Mouse (Mus musculus) naive thymus-derived CD4-positive, alpha-beta T cell, adult 2 months (primary cell): ENCODE measurements around the gene Gm28308.

Source experiments
- DNase-seq: peaks from one replicate; pipeline ENCODE4 v3.0.0-alpha.2; 2011; ENCODE audit warnings: low read depth

Gene Gm28308

GRCm38 (mm10) chr6:52246916-52247315 lies 33.8 kb upstream of the Gm28308 start:
- DNase-seq = no peak

DNA sequence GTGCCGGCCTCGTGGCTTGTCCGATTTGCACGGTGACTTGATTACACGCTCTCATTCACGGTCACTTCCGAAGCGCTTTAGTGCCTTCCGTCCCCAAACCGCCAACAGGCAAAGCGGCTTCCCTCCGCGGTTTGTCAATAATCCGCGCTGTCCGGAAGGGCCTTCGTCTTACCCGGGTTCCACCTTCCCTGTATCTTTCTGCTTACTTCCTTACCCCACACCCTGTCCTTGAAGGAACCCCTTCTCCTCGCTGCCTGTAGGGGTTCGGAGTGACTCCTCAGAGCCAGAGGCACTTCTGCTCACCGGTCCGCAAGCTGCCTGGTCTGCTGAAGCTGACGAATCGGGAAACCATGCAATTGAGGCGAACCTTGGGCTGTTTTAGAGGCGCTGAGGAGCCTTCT lies 33.3 kb upstream of the Gm28308 start:
- DNase-seq = no peak

GRCm38 (mm10) chr6:52245757-52246142 lies 32.6 kb upstream of the Gm28308 start, which contains the start of gene Hoxa11:
TSS of gene Hoxa11 (minus strand) at chr6:52245810.
- no peak for DNase-seq

- no peak for DNase-seq
Measured at GRCm38 (mm10) chr6:52245040-52245756, 32.1 kb upstream of the Gm28308 start.

DNA sequence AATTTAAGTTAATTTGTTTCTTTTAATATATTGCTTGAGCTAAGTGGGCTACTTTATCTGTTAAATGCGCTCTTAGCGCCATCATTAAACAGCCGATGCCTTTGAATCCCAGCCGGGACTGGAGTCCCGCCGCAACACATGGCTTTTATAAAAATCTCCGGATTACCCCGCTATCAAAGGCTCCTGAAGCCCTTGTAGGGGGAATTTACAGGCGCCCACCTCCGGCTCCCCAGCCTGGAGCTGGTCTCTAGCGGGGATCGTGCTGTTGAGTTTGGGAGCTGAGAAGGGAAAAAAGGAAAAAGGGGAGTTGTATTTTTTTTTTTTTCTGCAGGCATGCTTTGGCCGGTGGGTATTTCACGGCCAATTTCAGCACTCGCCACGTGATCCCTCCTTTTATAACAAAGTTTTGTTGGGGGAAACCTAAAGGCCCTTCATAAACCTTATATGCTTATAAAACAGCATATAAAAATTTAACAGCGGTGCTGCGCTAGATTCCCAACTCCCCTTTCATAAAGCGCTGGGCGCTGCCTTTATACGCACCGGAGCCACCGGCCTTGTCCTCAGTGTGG lies 31.4 kb upstream of the Gm28308 start:
- no peak for DNase-seq

DNA sequence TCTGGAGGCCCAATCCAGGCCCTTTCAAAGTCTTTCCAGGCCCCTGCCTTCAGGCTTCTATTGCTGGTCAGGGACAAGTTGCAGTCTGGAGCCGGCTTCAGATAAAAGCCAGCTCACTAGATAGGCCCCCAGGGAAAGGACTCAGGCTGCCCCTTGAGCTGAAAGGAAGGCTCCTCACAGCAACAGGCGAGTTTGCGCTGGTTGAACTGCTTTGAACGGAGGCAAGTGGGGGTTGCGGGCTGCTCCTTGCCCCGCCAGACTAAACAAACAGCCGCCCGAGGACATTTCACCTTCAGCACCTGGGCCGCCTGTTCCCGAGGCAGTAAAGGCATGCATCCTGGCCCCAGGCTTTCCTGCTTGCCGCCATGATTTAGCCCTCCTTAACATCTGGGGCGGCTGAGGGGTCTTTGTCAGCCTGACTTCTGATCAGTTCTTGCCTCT lies 30.6 kb upstream of the Gm28308 start:
- no peak for DNase-seq

- no peak for DNase-seq
Measured at GRCm38 (mm10) chr6:52242801-52243332, 29.7 kb upstream of the Gm28308 start.

DNA sequence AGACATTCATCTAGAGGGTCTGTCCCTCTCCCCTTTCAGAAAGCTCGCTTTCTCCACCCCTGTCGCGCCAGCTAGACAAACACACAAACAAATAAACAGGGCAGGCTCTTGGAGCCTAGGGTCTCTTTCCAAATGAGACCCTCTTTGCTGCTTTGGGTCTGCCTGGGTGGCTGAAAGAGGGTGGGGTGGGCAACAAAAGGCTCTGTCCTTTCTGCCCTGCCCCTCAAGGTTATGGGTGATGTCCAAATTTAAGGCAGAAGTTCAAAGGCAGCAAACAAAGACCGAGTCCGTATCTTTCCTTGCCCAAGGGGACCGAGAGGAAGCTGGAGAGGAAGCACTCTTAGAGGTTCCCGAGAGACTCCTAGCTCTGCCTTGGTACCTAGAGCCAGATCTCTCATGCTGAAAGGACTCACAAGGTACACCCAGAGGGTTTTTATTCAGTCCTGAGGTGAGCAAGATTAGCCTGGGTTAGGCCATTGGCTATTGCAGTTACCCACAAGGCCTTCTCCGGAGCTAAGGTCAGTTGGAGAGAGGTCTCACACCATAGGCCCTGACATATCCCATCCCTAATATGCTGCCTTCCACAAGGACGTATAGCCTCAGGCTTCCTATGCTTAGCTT lies 28.0 kb upstream of the Gm28308 start:
- no peak for DNase-seq

- peak; percentile 89 for DNase-seq
Measured at GRCm38 (mm10) chr6:52240389-52241000, 27.4 kb upstream of the Gm28308 start, which contains the start of gene Hoxa10. TSS of gene Hoxa10 (minus strand) at chr6:52240854.

DNA sequence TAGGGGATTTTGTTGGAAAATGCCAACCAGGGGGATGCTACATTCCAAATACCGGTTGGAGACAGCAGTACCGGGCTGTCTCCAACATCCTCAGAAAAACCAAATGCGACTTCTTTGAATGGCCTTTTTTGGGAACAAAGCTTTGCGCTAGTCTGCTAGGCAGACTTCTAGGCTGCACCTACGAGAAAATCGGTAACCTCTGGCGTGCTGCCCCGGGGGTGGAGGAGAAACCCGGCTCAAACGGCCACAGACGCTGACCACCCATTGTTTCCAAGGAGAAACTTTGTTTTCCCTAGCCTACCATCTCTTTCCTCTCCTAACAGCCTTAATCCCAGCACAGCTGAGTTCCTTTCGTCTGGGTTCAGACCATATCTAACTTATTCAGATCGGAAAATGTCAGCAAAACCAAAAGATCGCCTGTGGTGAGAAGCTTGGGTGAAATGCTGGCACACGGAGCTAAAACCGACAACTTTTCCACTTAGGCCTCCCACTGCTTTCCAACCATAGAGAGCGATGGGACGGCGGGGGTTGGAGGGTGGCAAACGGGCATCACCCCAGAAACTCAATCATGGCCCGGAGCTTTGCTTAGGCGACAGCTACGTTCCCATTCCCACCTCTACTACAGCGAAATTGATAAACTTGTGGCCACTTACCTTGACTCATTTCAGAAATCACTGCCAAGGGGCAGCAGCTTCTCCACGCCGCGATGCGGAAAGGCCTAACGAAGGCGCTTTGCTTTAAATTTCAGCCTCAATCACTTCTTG lies 26.7 kb upstream of the Gm28308 start:
- DNase-seq = no peak

- no peak for DNase-seq
Measured at GRCm38 (mm10) chr6:52238976-52239375, 25.8 kb upstream of the Gm28308 start.

DNA sequence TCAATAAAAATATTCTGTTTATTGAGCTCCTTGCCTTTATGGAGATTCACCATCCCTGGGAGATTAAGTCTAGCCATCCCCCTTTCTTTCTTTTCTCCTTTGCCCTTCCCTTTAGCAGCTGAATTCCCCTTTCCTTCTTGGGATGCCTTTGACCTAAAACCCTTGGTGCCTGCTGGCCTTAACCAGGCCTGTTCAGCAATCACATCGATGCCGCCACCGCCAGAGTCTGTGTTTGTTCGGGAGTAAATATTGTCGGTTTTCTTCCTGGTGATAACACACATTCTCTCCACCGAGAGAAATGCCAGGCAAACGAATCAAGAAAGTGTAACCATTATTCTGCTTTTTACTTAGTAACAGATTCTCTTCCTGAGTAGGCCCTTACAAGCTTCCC lies 25.0 kb upstream of the Gm28308 start:
- no peak for DNase-seq

- no peak for DNase-seq
Measured at GRCm38 (mm10) chr6:52237346-52238154, 24.4 kb upstream of the Gm28308 start.

GRCm38 (mm10) chr6:52236806-52237205 lies 23.7 kb upstream of the Gm28308 start:
- DNase-seq = no peak

DNA sequence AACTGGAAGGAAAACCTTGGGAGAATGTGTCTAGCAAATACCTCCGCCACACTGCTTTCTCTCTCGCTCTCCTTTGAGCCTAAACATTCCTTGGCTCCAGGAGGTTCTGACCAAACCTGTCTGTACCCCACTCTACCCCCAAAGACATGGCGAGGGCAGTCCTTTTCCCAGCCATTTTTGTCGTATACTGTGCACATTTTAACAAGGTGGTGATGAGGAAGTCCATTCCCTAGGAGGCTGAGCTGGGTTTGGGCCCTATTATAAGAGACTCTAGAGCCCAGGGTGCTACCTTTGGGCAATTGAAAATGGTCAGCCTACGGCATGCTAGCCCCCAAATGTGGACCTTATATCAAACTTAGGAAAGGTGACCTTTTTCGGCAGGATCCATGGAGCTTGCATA lies 22.7 kb upstream of the Gm28308 start:
- DNase-seq = no peak

DNA sequence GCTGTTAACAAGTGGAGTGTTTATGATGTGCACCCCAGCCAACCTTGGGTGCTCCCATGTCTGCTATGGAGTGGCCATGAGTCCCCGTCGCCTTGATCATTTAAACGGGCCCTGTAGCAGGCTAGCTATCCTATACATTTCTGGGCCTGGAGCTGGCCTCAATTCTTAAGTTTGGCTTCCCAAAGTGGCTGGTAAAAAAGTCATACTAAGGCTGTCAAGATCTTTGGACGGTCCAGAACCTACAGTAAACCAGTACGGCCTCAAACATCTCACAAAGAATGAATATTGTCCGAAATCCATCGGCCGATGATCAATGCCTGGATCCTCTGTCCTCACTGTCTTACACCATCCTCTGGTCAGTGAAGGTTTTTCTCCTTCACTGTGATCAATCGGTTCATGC lies 22.1 kb upstream of the Gm28308 start:
- DNase-seq = no peak

DNA sequence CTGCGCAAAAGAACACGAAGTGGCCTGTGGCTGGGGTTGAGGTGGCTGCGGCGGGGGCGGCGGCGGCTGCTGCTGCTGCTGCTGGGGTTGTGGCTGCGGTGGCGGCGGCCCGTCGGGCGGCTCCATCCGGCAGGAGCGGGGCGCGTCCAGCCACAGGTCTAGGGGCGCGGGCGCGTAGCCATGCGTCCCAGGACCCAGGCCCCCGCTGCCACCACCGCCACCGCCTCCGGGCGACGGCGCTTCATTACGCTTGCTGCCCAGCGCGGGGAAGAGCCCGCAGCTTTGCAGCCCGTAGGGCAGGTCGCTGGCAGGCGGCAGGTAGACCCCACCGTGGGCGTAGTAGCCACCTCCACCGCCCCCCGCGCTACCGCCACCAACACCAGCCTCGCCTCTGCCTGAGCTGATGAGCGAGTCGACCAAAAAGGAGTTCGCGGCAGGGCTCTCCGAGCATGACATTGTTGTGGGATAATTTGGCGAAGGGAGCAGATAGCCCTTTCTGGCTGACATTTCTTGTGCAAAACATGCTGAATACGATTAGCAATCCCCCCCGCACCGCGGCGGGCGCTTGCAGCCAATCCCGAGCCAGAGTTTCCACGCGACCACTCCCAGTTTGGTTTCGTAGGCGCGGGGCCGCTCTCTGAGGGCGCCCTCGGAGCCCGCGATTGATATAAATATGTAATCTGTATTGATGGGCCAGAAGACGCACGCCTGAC lies 21.4 kb upstream of the Gm28308 start:
- DNase-seq = no peak

- DNase-seq = no peak
Measured at GRCm38 (mm10) chr6:52233546-52234427, 20.6 kb upstream of the Gm28308 start.

DNA sequence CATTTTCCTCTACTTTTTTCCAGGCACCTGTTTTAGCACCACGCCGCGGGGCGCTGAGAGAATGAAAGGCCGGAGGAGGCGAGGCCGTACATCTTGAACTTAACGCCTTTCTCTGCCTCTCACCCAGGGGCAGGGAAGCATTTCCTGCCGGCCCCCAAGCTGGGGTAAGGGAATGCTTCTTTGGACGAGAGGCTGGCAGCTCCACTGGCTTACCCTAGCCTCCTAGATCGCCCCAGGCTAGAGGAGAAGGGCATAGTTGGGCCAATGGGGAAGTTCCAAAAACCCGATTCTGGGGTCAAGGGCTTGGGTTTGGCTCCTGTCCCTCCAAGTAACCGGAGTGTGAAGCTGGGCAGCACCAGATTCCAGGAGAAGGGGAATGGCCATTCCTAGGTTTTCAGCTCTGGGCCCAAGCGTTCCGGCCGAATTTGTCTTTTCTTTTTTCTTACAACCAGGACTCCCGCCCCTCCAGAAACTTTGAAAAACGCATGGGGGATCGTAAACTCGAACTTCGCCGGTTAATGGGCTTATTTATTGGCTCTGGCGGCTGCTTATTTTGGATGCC lies 19.9 kb upstream of the Gm28308 start:
- no peak for DNase-seq
